Mouse (Mus musculus): ENCODE results near the gene Dap.

- TF ChIP-seq POLR2A (IDR thresholded peaks at IDR 0.05; ENCODE audit: low read depth, low read length) (no peak), CTCF (IDR thresholded peaks at IDR 0.05; ENCODE audit: extremely low read depth, insufficient read length, insufficient replicate concordance, low read depth, low read length) (no peak)
Measured at GRCm38 (mm10) chr15:31222216-31222615, 1.9 kb upstream of the Dap start.
